ENCODE assay signal across 11 mouse cellular contexts in the genomic region with DNA sequence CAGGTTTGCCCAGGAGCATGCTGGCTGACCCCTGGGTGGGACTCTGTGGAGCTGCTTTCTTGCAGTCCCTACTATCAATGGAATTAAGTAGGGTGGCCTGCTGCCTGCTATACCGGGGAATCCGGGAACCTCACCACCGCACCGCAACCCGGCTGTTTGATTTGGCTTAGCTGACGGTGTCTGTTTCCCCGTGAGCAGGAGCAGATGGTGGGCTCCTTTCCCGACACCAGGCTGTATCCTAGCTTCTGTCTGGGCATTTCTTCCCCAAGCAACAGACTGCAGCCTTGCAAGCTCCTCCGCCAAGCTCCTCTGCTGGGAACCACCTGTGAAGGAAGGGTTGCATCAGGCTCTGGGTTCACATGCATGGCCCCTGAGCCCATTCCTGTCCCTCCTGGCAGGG.
DNase-seq lines count a peak whose midpoint lies in the region; ATAC-seq and TF ChIP-seq lines count a peak whose summit lies in the region.
"Had no signal": no experiment of that assay in that cellular context is flagged by ENCODE, and none has a peak within 500 bp of the region (broad histone marks: within the 10 kb centered on the region; RNA-seq: fewer than 3 reads in every experiment).

No protein-coding gene starts in this region.

- no peaks in the 10 kb centered on the region for H3K9me3 ChIP-seq in forebrain, embryonic 15.5 days
- no peaks in the 10 kb centered on the region for H3K9me3 ChIP-seq in forebrain, embryonic 12.5 days

- 36% methylated on average over 9 of the region's 9 CpGs for WGBS in forebrain, embryonic 15.5 days
- WGBS in forebrain, embryonic 12.5 days: 56% methylated on average over 9 of the region's 9 CpGs

- TF ChIP-seq CTCF in gastrocnemius, adult 2 months (IDR thresholded peaks at IDR 0.05): no peak

- ATAC-seq in forebrain, embryonic 15.5 days (replicated peaks): peak; percentile 76
- no peak for ATAC-seq in forebrain, embryonic 12.5 days (ENCODE audit: low FRiP score)
- ATAC-seq: midbrain, embryonic 16.5 days had no signal

- H3K4me3 ChIP-seq in forebrain, embryonic 15.5 days: no peak overlapping the region
- H3K4me3 ChIP-seq in forebrain, embryonic 12.5 days (replicated peaks): no peak overlapping the region
- no peak overlapping the region for H3K4me3 ChIP-seq in gastrocnemius, adult 2 months
- H3K4me3 ChIP-seq: heart, adult 2 months had no signal

- intact Hi-C loops in gastrocnemius, adult 2 months (cut with DNase I): no loop called here

- H3K4me2 ChIP-seq in forebrain, embryonic 15.5 days (replicated peaks): no peak overlapping the region
- H3K4me2 ChIP-seq in forebrain, embryonic 12.5 days: no peak overlapping the region
- H3K4me2 ChIP-seq: lung, embryonic 14.5 days had no signal

- H3K27me3 ChIP-seq in forebrain, embryonic 15.5 days: no peaks in the 10 kb centered on the region
- H3K27me3 ChIP-seq in forebrain, embryonic 12.5 days: no peaks in the 10 kb centered on the region

- H3K4me1 ChIP-seq in forebrain, embryonic 15.5 days: peaks cover 27% of the 10 kb centered on the region
- peaks cover 27% of the 10 kb centered on the region for H3K4me1 ChIP-seq in forebrain, embryonic 12.5 days

- no peak overlapping the region for H3K9ac ChIP-seq in forebrain, embryonic 15.5 days (replicated peaks)
- no peak overlapping the region for H3K9ac ChIP-seq in forebrain, embryonic 12.5 days
- H3K9ac ChIP-seq: lung, embryonic 14.5 days had no signal

- H3K27ac ChIP-seq in forebrain, embryonic 15.5 days (replicated peaks): peak overlapping the region; percentile 52; the same call in 1 of the 2 replicates
- no peak overlapping the region for H3K27ac ChIP-seq in forebrain, embryonic 12.5 days
- no peak overlapping the region for H3K27ac ChIP-seq in gastrocnemius, adult 2 months
- H3K27ac ChIP-seq: heart, adult 2 months had no signal

- DNase-seq in cerebellum, postnatal 10 days: peak; percentile 92 to 93
- peak; percentile 77 for DNase-seq in layer of hippocampus, adult 9-11 months
- DNase-seq in right cerebral cortex, postnatal 10 days (ENCODE audit: low spot score in 2 of 2): peak; percentile 85 to 88
- no peak for DNase-seq in gastrocnemius, adult 2 months
- DNase-seq in adrenal gland, adult 18-20 months (ENCODE audit: low spot score in 2 of 2): no peak
- no peak for DNase-seq in kidney, adult 9 months
- DNase-seq: heart, adult 2 months; lung, embryonic 14.5 days had no signal

- H3K36me3 ChIP-seq in forebrain, embryonic 15.5 days: no peaks in the 10 kb centered on the region
- H3K36me3 ChIP-seq in forebrain, embryonic 12.5 days (replicated peaks): no peaks in the 10 kb centered on the region

Comparison
In these comparisons a context has a peak if more than half of its experiments do, and no peak if none do; other contexts are left out.
1. DNase-seq: peak in cerebellum, postnatal 10 days (2 of 2), layer of hippocampus, adult 9-11 months (single experiment) and right cerebral cortex, postnatal 10 days (2 of 2); none in gastrocnemius, adult 2 months (single experiment), adrenal gland, adult 18-20 months (0 of 2) and kidney, adult 9 months (single experiment).